Mouse (Mus musculus) kidney, embryonic 16.5 days (tissue): ENCODE measurements around the gene Pdia2. TPM values are rescaled to one million over a fixed set of nuclear protein-coding genes. Genes with fewer than 3 reads are reported as not detected.
"Not testable (repeated sequence)": the region's sequence is repeated elsewhere in the genome, so short reads cannot be mapped to it uniquely, and the experiment has no call there.

Experiments used
- ATAC-seq: fragments of 200-750 bp; cut with Nextera tagmentation; 2 replicates; pipeline ENCODE4 v1.8.0; 2017; ENCODE audit warnings: moderate TSS enrichment; ENCODE audit not compliant: low FRiP score, low TSS enrichment
- H3K27ac ChIP-seq: fragments of 300-500 bp; sonication (generic); 2 replicates; pipeline ENCODE4 v1.5.1; 2014; ENCODE audit warnings: low read length
- H3K27me3 ChIP-seq: fragments of 300-500 bp; sonication (generic); 2 replicates; pipeline ENCODE4 v1.6.1; 2014; ENCODE audit warnings: low read length, control low read depth, mixed read lengths; ENCODE audit not compliant: insufficient read depth
- H3K36me3 ChIP-seq: fragments of 300-500 bp; sonication (generic); 2 replicates; pipeline ENCODE4 v1.6.1; 2014; ENCODE audit warnings: low read length, control low read depth, mixed read lengths; ENCODE audit not compliant: insufficient read depth
- H3K4me1 ChIP-seq: fragments of 300-500 bp; sonication (generic); 2 replicates; pipeline ENCODE4 v1.6.1; 2014; ENCODE audit warnings: low read length, control low read depth, mixed read lengths; ENCODE audit not compliant: insufficient read depth
- H3K4me2 ChIP-seq: fragments of 300-500 bp; sonication (generic); replicated peaks from 2 replicates; pipeline ENCODE4 v1.6.1; 2014; ENCODE audit warnings: low read depth, low read length
- H3K4me3 ChIP-seq: fragments of 300-500 bp; sonication (generic); 2 replicates; pipeline ENCODE4 v1.5.1; 2014; ENCODE audit warnings: mild to moderate bottlenecking, low read length
- H3K9ac ChIP-seq: fragments of 300-500 bp; sonication (generic); replicated peaks from 2 replicates; pipeline ENCODE4 v1.6.1; 2014; ENCODE audit warnings: low read length
- H3K9me3 ChIP-seq: fragments of 300-500 bp; sonication (generic); 2 replicates; pipeline ENCODE4 v1.6.1; 2016; ENCODE audit warnings: low read length, control low read depth
- WGBS: fragments of 180-500 bp; shearing (Covaris S2); extraction: QIAGEN DNeasy Blood & Tissue Kit; methylation state at CpG from one replicate; pipeline ENCODE4 v1.1.7; 2014; 5-methylcytosine and 5-hydroxymethylcytosine counted together
- polyA plus RNA-seq: library from polyadenylated mRNA; unstranded; fragments of >200 nt; fragmentation: Nextera tagmentation; extraction: Ambion mirVana; gene quantifications from 2 replicates; pipeline ENCODE4 v1.2.1, GENCODE M21; 2015

The Pdia2 gene
- polyA plus RNA-seq, 1 experiment from 2014 or later, result 0.52 TPM

- Histone ChIP-seq H3K27ac (no peak overlapping the region), H3K9ac (peak overlapping the region; percentile 48), H3K36me3 (no peaks in the 10 kb centered on the region), H3K4me3 (peak overlapping the region; percentile 53), H3K4me2 (peak overlapping the region; percentile 91), H3K9me3 (no peaks in the 10 kb centered on the region), H3K4me1 (peaks cover 27% of the 10 kb centered on the region), H3K27me3 (peaks cover 42% of the 10 kb centered on the region)
- 2% methylated on average over 30 of the region's 30 CpGs for WGBS
- ATAC-seq, result peak; percentile 12; the same call in 1 of the 2 replicates
These were observed 4.5 kb upstream of the Pdia2 start for GRCm38 (mm10) chr17:26203321-26203811.

DNA sequence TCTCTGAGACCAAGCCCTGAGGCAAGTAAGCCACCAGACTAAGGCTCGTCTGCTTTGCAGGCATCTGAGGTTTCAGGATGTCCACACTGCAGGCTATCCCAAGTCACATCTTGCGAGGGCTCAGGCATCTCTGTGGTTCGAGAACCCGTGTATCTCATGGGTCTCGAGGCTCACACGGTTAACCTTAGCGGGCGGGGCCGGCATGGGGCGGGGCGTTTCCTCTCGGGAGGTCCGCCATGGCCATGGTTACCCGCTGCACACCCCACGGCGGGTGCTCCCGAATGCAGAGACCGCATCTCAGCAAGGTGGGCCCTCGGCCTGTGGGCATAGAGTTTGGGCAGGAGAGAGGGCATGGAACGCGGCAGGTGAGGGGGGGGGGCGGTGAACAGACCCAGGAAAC lies 3.9 kb upstream of the Pdia2 start, which contains the start of gene Rgs11:
Gene Rgs11, plus strand, starts transcription at position 215 of the 400 bp plus-strand sequence.
- Histone ChIP-seq H3K27me3 (peaks cover 42% of the 10 kb centered on the region), H3K9ac (peak within 1 kb of the TSS; percentile 48), H3K4me2 (peak within 1 kb of the TSS; percentile 91), H3K27ac (no peak within 1 kb of the TSS), H3K36me3 (peaks cover 4% of the 10 kb centered on the region; the same call in 1 of the 2 replicates), H3K4me3 (peak within 1 kb of the TSS; percentile 53), H3K9me3 (no peaks in the 10 kb centered on the region), H3K4me1 (peaks cover 27% of the 10 kb centered on the region)
- 0 out of 2 replicates have a peak, but pooled peaks have one; percentile 6 for ATAC-seq
- 2% methylated on average over 22 of the region's 22 CpGs for WGBS

DNA sequence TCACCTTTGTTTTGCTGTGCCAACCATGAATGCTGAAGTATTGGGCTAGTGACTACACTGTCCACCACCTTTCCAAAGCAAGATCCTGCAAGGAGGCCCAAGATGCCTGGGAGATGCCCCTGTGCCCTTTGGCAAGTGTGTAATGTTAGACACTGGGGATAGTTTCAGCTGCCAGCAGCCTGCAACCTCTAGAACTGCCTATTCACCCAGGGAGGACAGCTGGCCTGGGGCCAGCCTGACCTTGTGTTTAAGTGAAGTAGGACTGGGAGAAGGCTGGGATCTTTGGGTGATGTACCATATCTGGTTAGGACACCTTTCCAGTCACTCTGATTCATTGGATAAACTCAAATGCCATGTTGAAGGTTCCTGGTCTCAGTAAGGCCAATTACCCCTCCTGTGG lies 3.1 kb upstream of the Pdia2 start:
- H3K36me3 ChIP-seq, result peaks cover 10% of the 10 kb centered on the region; the same call in 1 of the 2 replicates
- no peak overlapping the region for H3K27ac ChIP-seq
- no peak overlapping the region for H3K9ac ChIP-seq
- no peak overlapping the region for H3K4me2 ChIP-seq
- no peak overlapping the region for H3K4me3 ChIP-seq
- H3K4me1 ChIP-seq, result peaks cover 27% of the 10 kb centered on the region
- H3K27me3 ChIP-seq, result peaks cover 42% of the 10 kb centered on the region
- H3K9me3 ChIP-seq, result no peaks in the 10 kb centered on the region
- no peak for ATAC-seq

GRCm38 (mm10) chr17:26200831-26201705 lies 2.2 kb upstream of the Pdia2 start:
- peak; percentile 58 for ATAC-seq
- Histone ChIP-seq H3K9me3 (no peaks in the 10 kb centered on the region), H3K27ac (no peak overlapping the region), H3K27me3 (peaks cover 42% of the 10 kb centered on the region), H3K36me3 (peaks cover 18% of the 10 kb centered on the region), H3K4me1 (peaks cover 27% of the 10 kb centered on the region), H3K9ac (peak overlapping the region; percentile 69), H3K4me2 (peak overlapping the region; percentile 97), H3K4me3 (peak overlapping the region; percentile 60)
- 2% methylated on average over 56 of the region's 92 CpGs for WGBS

DNA sequence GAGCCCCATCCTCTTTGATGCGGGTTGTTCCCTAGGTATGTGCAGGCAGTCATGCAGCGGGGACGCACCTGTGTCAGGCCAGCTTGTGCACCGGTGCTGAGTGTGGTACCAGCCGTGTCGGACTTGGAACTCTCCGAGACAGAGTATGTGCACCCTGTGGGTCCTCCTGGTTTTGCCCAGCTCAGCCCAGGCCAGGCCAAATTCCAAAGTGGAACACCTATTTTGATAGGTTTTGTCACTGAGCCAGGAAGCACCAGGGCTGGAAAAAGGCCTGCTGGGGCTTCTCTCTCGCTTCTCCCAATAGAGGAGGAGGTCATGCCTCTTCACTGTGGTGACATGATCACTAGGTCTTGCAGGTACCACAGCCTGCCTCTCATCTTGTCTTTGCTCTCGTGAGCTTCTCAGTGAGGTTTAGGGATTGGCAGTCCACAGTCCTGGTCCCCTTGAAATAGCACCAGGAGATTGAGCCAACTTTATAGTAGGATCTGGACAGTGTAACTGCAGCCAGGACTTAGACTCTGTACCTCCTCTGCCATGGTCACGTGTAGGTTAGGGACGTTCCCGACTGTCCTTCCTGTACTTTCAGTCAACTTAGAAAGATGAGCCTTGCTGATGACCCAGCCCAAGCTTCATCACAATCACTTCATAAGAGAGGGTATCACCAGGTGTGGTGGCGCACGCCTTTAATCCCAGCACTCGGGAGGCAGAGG lies 6.3 kb downstream of the Pdia2 start:
- Histone ChIP-seq H3K4me2 (no peak overlapping the region), H3K9ac (no peak overlapping the region), H3K27ac (no peak overlapping the region), H3K4me3 (no peak overlapping the region), H3K4me1 (no peaks in the 10 kb centered on the region), H3K36me3 (peaks cover 85% of the 10 kb centered on the region), H3K9me3 (no peaks in the 10 kb centered on the region), H3K27me3 (no peaks in the 10 kb centered on the region)
- 94% methylated on average over 15 of the region's 15 CpGs for WGBS
- no peak for ATAC-seq

GRCm38 (mm10) chr17:26191486-26191885 lies 7.4 kb downstream of the Pdia2 start:
- not testable (repeated sequence) for H3K27ac ChIP-seq, H3K27me3 ChIP-seq, H3K4me3 ChIP-seq, H3K9me3 ChIP-seq, H3K9ac ChIP-seq, H3K4me1 ChIP-seq, H3K4me2 ChIP-seq, ATAC-seq
- 85% methylated on average over 7 of the region's 7 CpGs for WGBS
- peaks cover 77% of the 10 kb centered on the region for H3K36me3 ChIP-seq

DNA sequence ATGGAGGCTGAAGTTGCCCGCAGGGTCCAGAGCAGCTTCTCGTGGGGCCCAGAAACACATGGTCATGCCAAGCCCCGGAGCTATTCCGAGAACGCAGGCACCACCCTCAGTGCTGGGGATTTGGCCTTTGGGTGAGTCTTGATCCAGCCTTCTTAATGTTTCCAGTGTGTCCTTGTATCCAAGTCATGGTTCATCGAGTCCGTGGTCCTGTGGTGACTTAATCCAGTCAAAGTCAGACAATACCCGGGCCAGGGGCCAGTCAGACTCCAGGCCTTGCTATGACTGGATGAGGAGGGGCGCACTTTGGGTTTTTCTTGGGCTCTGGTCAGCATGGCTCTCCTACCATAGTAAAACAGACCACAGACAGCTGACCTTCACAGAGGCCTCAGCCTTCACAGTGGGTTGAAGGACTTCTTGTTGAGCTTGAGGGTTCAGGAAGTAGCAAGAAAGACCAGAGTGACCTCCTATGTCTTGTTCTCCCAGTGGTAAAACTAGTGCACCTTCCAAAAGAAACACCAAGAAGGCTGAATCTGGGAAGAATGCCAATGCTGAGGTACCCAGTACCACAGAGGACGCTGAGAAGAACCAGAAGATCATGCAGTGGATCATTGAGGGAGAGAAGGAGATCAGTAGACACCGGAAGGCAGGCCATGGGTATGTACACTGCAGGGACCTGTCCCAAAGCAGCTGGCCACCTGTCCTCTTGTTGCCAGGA lies 10.6 kb downstream of the Pdia2 start:
- WGBS, result 94% methylated on average over 11 of the region's 11 CpGs

GRCm38 (mm10) chr17:26187592-26187991 lies 11.3 kb downstream of the Pdia2 start:
- Histone ChIP-seq H3K4me3 (no peak overlapping the region), H3K27me3 (no peaks in the 10 kb centered on the region), H3K4me1 (no peaks in the 10 kb centered on the region), H3K36me3 (peaks cover 62% of the 10 kb centered on the region), H3K9ac (no peak overlapping the region), H3K27ac (no peak overlapping the region), H3K9me3 (no peaks in the 10 kb centered on the region), H3K4me2 (no peak overlapping the region)
- ATAC-seq, result no peak
- 97% methylated on average over 5 of the region's 5 CpGs for WGBS

More for the DNA sequence above, 10.6 kb downstream of the Pdia2 start:
- no peak for ATAC-seq
- peaks cover 61% of the 10 kb centered on the region for H3K36me3 ChIP-seq
- no peaks in the 10 kb centered on the region for H3K9me3 ChIP-seq
- no peak overlapping the region for H3K27ac ChIP-seq
- no peaks in the 10 kb centered on the region for H3K27me3 ChIP-seq
- no peak overlapping the region for H3K9ac ChIP-seq
- no peak overlapping the region for H3K4me3 ChIP-seq
- H3K4me2 ChIP-seq, result no peak overlapping the region
- no peaks in the 10 kb centered on the region for H3K4me1 ChIP-seq

DNA sequence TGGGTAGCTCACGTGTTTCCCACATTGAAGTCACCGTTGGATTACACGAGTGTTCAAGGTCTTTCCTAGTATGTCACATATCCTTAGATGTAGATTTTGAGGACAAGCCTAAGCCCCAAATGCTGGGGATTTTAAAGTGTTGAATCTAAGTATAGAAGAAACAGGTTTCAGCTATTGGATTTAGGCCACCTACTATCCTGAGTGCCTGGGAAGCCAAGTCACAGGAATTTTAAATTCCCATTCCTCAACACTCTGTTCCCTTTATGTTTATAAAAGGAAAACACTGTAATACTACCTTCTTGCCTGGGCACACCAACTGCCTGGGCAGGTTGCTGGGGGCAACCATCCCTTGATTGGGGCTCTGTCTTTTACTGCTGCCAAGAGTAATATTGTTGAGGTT lies 17.7 kb downstream of the Pdia2 start:
- H3K4me1 ChIP-seq, result no peaks in the 10 kb centered on the region
- ATAC-seq, result no peak
- H3K9ac ChIP-seq, result no peak overlapping the region
- peaks cover 37% of the 10 kb centered on the region for H3K36me3 ChIP-seq
- no peaks in the 10 kb centered on the region for H3K27me3 ChIP-seq
- 98% methylated on average over 3 of the region's 3 CpGs for WGBS
- H3K9me3 ChIP-seq, result no peaks in the 10 kb centered on the region; the same call in 1 of the 2 replicates
- no peak overlapping the region for H3K27ac ChIP-seq
- no peak overlapping the region for H3K4me3 ChIP-seq
- no peak overlapping the region for H3K4me2 ChIP-seq
